Mouse (Mus musculus) lung, postnatal 0 days (tissue): ENCODE data around the gene Ankrd12.

Experiments used
- CTCF ChIP-seq: IDR thresholded peaks from 2 replicates; pipeline ENCODE4 v1.5.1; 2016; ENCODE audit warnings: antibody characterized with exemption, mild to moderate bottlenecking
- EP300 ChIP-seq: IDR thresholded peaks from 2 replicates; pipeline ENCODE4 v1.6.1; 2016; ENCODE audit warnings: antibody characterized with exemption, mild to moderate bottlenecking, control low read depth

GRCm38 (mm10) chr17:65947307-65947706 is 129.6 kb downstream of the Ankrd12 start:
- TF ChIP-seq CTCF, result no peak
- no peak for TF ChIP-seq EP300
